Mouse (Mus musculus): ENCODE results near the gene Foxf1. TPM values are rescaled to one million over a fixed set of nuclear protein-coding genes. Genes with fewer than 3 reads are reported as not detected.

The Foxf1 gene
- total RNA-seq (2021): 1 to 10 TPM; 1.4 to 1.7 TPM
- long read RNA-seq, experiment 1, partial matches to known transcripts: 0 of 2 reads
- long read RNA-seq, experiment 1, other reads (novel, unspliced or antisense): 0 of 2 reads
- long read RNA-seq, experiment 2, partial matches to known transcripts: 0 of 2 reads
- long read RNA-seq, experiment 2, other reads (novel, unspliced or antisense): 0 of 2 reads

- DNase-seq: peak; percentile 22
Observed at GRCm38 (mm10) chr8:121084210-121084951, at the start of gene Foxf1. Gene Foxf1 (plus strand): TSS chr8:121084386.

- DNase-seq: no peak
Observed at GRCm38 (mm10) chr8:121035611-121036010, 48.6 kb upstream of the Foxf1 start.

- DNase-seq: no peak
Observed at GRCm38 (mm10) chr8:121043719-121044440, 40.3 kb upstream of the Foxf1 start.

DNA sequence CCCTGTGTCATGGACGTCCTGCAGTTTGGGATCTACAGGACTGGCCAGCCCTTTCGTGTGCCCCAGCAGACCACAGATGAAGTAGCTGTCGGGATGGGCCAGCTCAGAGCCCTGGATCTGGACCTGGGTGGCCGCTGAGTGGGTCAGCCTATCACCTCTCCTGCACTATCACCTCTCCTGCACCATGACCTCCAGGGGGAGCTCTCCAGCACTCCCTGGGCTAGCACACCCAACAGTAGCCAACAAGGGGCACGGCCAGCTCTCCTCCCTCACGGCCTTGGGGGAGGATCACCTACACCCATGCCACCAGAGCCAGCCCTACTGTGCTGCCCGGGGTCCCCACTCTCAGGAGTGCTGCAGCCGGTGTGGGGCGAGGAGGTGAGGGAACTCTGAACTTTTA lies 36.7 kb upstream of the Foxf1 start:
- no peak for DNase-seq

- DNase-seq: no peak
Observed at GRCm38 (mm10) chr8:121058081-121058480, 26.1 kb upstream of the Foxf1 start.

DNA sequence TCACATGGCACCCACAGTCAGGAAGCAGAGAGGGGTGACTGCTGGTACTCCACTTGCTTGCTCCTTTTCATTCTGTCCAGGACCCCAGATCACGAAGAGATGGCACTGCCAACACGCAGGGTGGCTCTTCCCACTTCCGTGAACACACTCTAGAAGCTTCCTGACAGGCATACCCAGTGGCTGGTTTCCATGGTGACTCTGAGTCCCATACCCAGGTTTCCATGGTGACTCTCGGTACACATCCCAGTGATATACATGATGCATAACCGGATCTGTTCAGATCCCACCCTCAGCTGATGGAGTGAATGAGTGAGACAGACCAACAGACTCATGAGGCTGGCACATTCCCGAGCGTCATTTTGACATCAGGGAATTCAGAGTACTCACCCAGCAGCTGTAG lies 25.1 kb upstream of the Foxf1 start:
- no peak for DNase-seq

DNA sequence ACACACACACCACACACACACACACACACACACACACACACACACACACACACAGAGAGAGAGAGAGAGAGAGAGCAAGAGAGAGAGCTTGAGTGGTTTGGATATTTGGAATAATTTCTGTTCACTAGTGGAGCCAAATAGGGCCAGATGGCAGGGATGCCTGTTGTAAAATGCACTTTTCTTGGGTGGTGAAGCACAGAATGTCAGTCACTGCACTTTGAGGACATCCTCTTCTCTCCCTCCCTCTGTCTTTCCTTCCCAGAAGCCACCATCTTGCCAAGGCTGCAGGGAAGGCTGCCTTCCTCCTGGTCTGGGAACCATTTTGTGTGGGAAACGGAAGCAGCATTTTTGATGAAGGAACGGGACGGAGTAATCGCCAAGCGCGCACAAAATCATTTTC lies 21.7 kb upstream of the Foxf1 start:
- no peak for DNase-seq

GRCm38 (mm10) chr8:121063649-121064048 lies 20.5 kb upstream of the Foxf1 start:
- DNase-seq: no peak

DNA sequence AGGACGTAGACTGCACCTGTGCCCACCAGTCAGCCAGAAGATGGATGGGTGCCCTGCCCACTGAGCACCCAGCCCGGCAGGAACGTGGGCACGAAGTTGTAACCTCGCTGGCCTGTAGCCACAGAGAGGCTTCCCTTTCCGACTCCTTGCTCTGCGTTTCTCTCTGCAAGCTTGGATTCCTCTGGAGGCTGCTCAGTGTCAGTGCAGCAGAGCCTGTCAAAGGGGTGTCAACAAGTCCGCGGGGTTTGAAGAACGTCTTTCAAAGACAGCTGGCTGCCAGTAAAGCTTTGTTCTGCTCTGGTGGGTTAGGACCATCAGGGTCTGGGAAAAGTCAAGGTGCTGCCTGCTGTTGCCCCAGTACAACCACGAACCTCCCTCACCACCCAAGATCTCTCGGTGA lies 12.7 kb upstream of the Foxf1 start:
- DNase-seq: no peak

GRCm38 (mm10) chr8:121072406-121073130 lies 11.6 kb upstream of the Foxf1 start:
- DNase-seq: no peak

GRCm38 (mm10) chr8:121073174-121074107 lies 10.7 kb upstream of the Foxf1 start:
- no peak for DNase-seq

DNA sequence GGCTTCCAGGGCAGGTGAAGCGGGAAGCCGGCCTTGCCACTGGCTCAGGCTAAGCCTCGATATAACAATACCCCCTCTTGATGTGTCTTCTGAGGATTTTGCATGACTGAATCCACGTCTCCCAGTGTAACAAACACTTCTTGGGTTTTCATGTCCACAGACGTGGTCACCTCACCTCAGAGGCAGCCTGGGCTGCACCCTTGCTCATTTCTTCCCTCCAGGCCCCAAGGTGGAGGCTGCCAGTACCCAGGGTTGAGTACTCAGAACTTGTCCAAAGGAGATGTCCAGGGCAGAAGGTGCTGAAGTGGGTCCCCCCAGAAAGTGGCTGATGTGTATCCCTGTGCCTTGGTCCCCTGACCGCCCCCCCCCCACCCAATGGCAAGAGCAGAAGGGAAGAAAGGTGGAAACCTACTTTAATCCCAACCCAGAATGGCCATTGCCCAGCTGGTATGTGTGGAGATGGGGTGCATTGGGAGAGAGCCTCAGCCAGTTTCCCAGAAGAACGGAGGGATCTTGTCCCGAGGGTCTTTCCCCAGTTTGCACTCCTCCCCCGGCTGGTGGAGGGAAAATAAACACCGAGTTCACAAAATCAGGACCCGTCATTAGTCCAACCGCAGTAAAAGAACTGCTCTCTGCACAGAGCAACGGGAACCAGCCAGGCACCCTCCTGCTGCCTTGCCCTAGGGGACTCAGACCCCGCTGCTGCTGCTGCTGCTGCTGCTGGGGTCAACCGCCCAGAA lies 9.9 kb upstream of the Foxf1 start:
- no peak for DNase-seq

- no peak for DNase-seq
Observed at GRCm38 (mm10) chr8:121074848-121075145, 9.4 kb upstream of the Foxf1 start.

DNA sequence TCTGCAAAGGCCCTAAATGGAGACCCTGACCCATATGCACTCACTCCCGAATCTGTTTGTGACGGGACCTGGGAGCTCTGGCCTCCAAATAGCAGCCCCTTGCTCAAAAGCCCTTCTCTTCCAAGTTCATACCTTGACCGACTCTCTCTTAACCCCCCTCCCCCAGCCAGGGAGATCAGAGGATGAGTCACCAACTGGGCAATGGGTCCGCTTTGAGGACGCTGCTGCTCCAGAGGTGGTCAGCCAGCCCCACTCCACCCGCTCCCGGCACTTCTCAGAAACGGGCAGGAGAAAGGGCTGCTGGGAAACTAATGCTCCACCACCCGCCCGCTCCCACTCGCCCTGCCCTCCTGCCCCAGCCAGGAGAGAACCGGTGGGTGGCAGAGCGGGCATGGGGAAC lies 8.2 kb upstream of the Foxf1 start:
- no peak for DNase-seq

GRCm38 (mm10) chr8:121076555-121076954 lies 7.6 kb upstream of the Foxf1 start:
- no peak for DNase-seq

DNA sequence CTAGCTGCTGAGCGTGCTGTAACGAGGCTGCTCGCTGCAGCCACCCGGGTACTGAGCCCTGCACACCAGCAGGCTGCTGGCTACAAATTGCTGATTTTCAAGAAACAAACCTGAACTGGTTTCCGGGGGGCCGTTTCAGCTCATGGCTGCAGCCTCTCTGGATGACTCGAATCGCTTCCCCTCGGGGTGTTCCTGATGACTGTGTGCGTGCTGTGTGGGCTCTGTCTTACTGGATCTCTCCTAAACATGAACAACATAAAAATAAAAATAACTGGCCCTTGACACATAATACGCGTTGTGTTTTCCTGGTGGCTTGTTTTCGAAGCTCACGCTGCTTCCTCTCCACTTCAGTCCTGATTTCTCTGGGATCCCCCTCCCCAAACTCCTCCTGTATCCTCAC lies 5.5 kb upstream of the Foxf1 start:
- DNase-seq: no peak

DNA sequence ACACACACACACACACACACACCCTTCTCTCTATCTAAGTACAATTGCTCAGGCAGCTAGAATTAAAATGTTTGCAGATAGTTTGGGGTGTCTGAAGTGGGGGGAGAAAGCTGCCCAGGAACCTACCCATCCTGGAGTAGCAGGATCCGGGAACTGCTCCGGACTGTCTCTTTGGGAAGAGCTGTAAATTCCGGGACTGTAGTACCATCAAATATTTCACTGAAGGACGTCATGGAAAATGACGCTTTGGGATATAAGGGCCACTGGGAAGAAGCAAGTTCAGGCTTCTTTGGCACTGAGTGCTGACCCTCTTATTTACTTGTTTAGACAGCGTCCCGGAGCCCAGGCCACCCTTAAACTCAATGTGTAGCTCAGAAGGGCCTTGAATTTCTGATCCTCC lies 5.0 kb upstream of the Foxf1 start:
- DNase-seq: no peak

DNA sequence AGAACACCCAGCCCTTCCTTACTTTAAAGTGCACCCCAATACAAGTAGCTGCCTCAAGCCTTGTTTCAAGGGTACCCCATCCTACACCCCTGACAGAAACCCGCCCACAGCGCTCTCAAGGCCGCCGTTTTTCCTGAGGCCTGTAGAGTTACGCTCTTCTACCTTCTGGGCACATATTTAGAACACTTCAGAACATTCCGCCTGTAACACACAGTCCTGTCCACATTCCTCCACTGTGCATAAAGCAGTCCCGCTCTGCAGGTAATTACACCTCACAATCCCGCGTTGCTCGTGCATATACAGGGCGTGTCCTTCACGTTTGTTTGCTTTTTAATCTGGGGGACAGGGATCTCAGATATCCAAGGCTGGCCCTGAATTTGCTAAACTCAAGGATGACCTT lies 4.2 kb upstream of the Foxf1 start:
- DNase-seq: no peak

GRCm38 (mm10) chr8:121080361-121081090 lies 3.7 kb upstream of the Foxf1 start:
- no peak for DNase-seq

DNA sequence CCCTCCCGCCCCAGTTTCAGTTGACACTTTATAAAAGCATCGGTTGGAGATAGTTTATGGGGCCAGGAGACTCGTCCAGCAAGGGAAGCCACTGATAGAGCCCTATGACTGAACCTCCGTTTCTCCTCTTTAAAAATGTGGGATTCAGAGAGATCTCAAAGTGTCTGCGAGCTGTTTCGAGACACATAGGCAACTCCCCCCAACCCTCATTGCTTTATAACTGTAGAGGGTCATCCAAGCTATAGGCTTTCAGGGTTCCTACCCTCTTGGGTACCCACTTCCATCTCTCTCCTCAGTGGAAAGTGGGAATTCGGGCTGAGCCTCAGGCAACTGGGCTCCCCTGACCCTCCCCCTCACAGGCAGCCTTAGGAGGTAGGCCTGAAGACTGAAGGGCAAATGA lies 2.8 kb upstream of the Foxf1 start:
- no peak for DNase-seq

Data from adrenal gland, postnatal 10 days (tissue).